Mouse (Mus musculus) hindbrain, embryonic 12.5 days (tissue): ENCODE measurements around the gene Ankzf1. TPM values are rescaled to one million over a fixed set of nuclear protein-coding genes. Genes with fewer than 3 reads are reported as not detected.
A peak's percentile ranks its signal among the peaks of the same experiment; 100 is the strongest.

Source experiments
- ATAC-seq: fragments of 200-750 bp; cut with Nextera tagmentation; 2 replicates; pipeline ENCODE4 v1.8.0; 2017; ENCODE audit warnings: moderate TSS enrichment; ENCODE audit not compliant: low FRiP score
- H3K27ac ChIP-seq: fragments of 300-500 bp; sonication (generic); 2 replicates; pipeline ENCODE4 v1.5.1; 2016; ENCODE audit warnings: mild to moderate bottlenecking
- H3K27me3 ChIP-seq: fragments of 300-500 bp; sonication (generic); 2 replicates; pipeline ENCODE4 v1.6.1; 2016; ENCODE audit warnings: mild to moderate bottlenecking
- H3K36me3 ChIP-seq: fragments of 300-500 bp; sonication (generic); 2 replicates; pipeline ENCODE4 v1.6.1; 2016; ENCODE audit warnings: mild to moderate bottlenecking
- H3K4me1 ChIP-seq: fragments of 300-500 bp; sonication (generic); 2 replicates; pipeline ENCODE4 v1.6.1; 2016
- H3K4me2 ChIP-seq: fragments of 300-500 bp; sonication (generic); replicated peaks from 2 replicates; pipeline ENCODE4 v1.6.1; 2016; ENCODE audit warnings: mild to moderate bottlenecking
- H3K4me3 ChIP-seq: fragments of 300-500 bp; sonication (generic); 2 replicates; pipeline ENCODE4 v1.5.1; 2016; ENCODE audit warnings: mild to moderate bottlenecking
- H3K9ac ChIP-seq: fragments of 300-500 bp; sonication (generic); 2 replicates; pipeline ENCODE4 v1.6.1; 2016; ENCODE audit warnings: mild to moderate bottlenecking, moderate library complexity
- H3K9me3 ChIP-seq: fragments of 300-500 bp; sonication (generic); replicated peaks from 2 replicates; pipeline ENCODE4 v1.6.1; 2016; ENCODE audit warnings: mild to moderate bottlenecking
- WGBS: fragments of 180-500 bp; shearing (Covaris S2); methylation state at CpG from one replicate; pipeline ENCODE4 v1.1.7; 2016; 5-methylcytosine and 5-hydroxymethylcytosine counted together
- polyA plus RNA-seq: library from polyadenylated mRNA; unstranded; fragments of >200 nt; fragmentation: Nextera tagmentation; extraction: Ambion mirVana; gene quantifications from 2 replicates; pipeline ENCODE4 v1.2.1, GENCODE M21; 2016

Ankzf1 gene
- polyA plus RNA-seq, 1 experiment from 2014 or later = 25.6 TPM

DNA sequence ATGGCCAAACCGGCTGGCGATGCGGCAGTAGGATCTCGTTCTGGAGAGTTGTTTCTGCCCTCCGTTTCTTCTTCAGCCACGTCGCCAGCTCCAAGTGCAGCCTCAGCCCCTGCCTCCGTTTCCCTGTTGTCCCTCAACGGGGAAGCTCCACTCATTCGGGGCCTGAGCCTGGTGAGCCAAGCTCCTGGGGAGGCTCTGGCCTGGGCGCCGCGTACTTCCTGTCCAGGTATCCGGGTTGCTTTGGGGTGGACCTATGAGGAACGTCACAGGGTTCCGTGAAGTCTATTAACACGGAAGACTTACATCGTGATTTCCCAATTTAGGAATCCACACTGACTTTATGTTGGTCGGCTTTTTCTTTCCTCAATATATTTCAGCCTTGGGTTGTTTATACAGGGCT is 501 bp downstream of the Ankzf1 start:
- peak overlapping the region; percentile 89 for H3K4me2 ChIP-seq
- peaks cover 30% of the 10 kb centered on the region for H3K36me3 ChIP-seq
- no peaks in the 10 kb centered on the region for H3K27me3 ChIP-seq
- WGBS = 1% methylated on average over 19 of the region's 19 CpGs
- H3K9me3 ChIP-seq = no peaks in the 10 kb centered on the region
- peaks cover 24% of the 10 kb centered on the region for H3K4me1 ChIP-seq
- H3K9ac ChIP-seq = peak overlapping the region; percentile 82
- H3K4me3 ChIP-seq = peak overlapping the region; percentile 75
- 0 out of 2 replicates have a peak, but pooled peaks have one; percentile 12 for ATAC-seq
- H3K27ac ChIP-seq = peak overlapping the region; percentile 89

DNA sequence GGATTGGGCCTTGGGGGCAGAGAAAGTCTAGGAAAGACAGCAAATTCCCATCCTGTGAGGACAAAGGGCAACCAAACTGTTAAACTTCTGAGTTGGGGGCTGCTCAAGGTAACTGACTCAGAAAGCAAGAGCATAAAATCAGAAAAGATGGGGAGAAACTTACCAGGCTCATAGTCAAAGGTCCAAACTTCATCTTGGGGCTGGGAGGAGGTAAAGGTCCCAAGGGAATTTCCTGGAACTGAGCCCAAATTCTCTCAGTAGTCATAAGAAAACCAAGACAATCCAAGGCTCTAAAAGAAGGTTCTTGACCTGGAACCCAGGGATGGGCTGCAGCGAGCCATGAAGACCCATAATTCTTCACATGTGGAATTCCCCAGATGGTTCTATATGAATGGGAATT is 9.3 kb downstream of the Ankzf1 start:
- Histone ChIP-seq H3K4me1 (no peaks in the 10 kb centered on the region), H3K27ac (no peak overlapping the region), H3K9ac (no peak overlapping the region), H3K9me3 (no peaks in the 10 kb centered on the region), H3K36me3 (peaks cover 46% of the 10 kb centered on the region), H3K27me3 (no peaks in the 10 kb centered on the region), H3K4me3 (no peak overlapping the region), H3K4me2 (no peak overlapping the region)
- ATAC-seq = no peak
- 85% methylated on average over 1 of the region's 1 CpGs for WGBS

DNA sequence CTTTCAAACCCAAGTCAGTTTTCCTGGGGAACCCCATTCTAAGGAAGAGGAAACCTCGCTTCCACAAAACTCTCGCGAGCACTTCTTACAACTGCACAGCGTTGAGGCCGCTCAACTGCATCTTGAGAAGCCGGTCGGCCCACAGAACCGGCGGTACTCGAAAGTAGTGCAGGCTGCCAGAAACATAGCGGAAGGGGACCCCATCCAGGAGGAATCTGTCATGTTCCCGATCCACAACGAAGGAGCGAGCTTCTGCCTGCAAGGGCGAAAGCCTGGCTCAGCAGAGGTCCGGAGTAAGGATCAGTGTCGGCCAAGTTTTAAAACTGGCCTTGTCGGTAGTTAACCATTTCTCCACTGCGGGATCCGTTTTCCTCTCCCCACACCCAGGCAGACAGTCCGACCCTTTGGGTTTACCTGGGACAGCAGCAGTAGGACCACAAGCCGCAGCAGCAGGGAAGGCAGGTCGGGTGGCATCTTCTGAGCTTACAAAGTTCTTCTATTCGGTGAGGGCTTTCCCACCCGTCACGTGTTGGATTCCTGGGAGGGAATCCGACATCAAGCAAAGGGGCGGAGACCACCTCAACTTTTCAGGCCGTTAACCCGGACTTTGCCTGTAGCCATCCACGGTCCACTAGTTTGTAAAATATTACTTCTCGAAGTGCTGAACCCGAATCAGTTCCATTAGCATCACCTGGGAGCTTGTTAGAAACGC is 17.2 kb downstream of the Ankzf1 start:
- 14% methylated on average over 34 of the region's 34 CpGs for WGBS
- ATAC-seq = no peak
- Histone ChIP-seq H3K36me3 (peaks cover 23% of the 10 kb centered on the region), H3K27ac (no peak overlapping the region), H3K9ac (peak overlapping the region; percentile 44), H3K9me3 (no peaks in the 10 kb centered on the region), H3K27me3 (peaks cover 10% of the 10 kb centered on the region), H3K4me3 (peak overlapping the region; percentile 25), H3K4me1 (peaks cover 36% of the 10 kb centered on the region), H3K4me2 (peak overlapping the region; percentile 86)

GRCm38 (mm10) chr1:75210136-75211087 is 18.5 kb downstream of the Ankzf1 start, which contains the start of the genes Glb1l and Stk16:
Gene Glb1l (minus strand): TSS chr1:75210813.
Gene Stk16 (plus strand): TSS chr1:75210838.
- Histone ChIP-seq H3K27me3 (peaks cover 10% of the 10 kb centered on the region), H3K4me3 (peak within 1 kb of the TSS; percentile 77), H3K4me2 (peak within 1 kb of the TSS; percentile 86), H3K4me1 (peaks cover 36% of the 10 kb centered on the region), H3K36me3 (peaks cover 36% of the 10 kb centered on the region), H3K27ac (no peak within 1 kb of the TSS), H3K9me3 (no peaks in the 10 kb centered on the region), H3K9ac (peak within 1 kb of the TSS; percentile 92)
- WGBS = 6% methylated on average over 42 of the region's 42 CpGs
- ATAC-seq = peak; percentile 91

DNA sequence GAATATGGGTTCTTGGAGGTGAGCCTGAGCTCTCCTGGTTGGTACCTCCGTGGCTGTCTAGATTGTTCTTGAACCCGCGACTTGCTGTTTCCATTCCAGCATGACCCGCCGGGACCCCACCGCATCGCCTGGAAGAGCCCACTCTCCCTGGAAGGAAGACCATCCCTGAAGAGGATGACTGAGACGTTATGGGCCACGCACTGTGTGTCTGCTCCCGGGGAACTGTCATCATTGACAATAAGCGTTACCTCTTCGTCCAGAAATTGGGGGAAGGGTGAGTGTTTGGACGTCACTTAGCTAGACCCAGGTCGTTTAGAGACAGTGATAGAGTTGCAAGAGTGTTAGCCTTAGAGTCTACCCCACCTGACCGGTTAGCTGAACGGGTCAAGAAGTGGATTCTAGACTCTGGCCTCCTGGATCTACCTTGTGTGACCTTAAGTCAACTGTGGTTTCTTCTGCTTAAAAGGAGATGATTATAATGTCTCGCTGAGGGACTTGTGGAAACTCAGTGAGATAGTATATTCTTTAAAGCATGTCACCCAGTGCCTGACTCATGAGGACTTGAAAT is 19.3 kb downstream of the Ankzf1 start:
- H3K27ac ChIP-seq = no peak overlapping the region
- no peaks in the 10 kb centered on the region for H3K9me3 ChIP-seq
- peak overlapping the region; percentile 77 for H3K4me3 ChIP-seq
- 12% methylated on average over 17 of the region's 17 CpGs for WGBS
- H3K36me3 ChIP-seq = peaks cover 37% of the 10 kb centered on the region
- peak overlapping the region; percentile 86 for H3K4me2 ChIP-seq
- peaks cover 36% of the 10 kb centered on the region for H3K4me1 ChIP-seq
- H3K9ac ChIP-seq = peak overlapping the region; percentile 92
- ATAC-seq = peak; percentile 27; the same call in 1 of the 2 replicates
- H3K27me3 ChIP-seq = peaks cover 18% of the 10 kb centered on the region

DNA sequence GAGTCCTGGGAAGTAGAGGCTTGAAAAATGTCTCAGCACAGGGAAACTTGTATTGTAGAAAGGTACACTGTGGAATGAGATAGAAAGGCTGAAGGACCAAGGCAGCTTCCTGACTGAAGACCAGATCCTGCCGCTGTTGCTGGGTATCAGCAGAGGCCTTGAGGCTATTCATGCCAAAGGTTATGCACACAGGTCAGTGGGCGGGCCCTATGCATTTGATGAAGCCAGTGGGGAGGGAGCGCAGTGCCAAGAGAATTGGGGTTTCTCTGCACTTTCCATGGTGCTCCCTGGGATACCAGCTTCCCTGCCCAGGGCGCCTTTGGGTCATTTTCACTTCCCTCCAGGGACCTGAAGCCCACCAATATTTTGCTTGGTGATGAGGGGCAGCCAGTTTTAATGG is 20.6 kb downstream of the Ankzf1 start:
- 82% methylated on average over 4 of the region's 4 CpGs for WGBS
- ATAC-seq = no peak
- 0 out of 2 replicates have a peak overlapping the region, but pooled peaks have one; percentile 86 for H3K4me2 ChIP-seq

DNA sequence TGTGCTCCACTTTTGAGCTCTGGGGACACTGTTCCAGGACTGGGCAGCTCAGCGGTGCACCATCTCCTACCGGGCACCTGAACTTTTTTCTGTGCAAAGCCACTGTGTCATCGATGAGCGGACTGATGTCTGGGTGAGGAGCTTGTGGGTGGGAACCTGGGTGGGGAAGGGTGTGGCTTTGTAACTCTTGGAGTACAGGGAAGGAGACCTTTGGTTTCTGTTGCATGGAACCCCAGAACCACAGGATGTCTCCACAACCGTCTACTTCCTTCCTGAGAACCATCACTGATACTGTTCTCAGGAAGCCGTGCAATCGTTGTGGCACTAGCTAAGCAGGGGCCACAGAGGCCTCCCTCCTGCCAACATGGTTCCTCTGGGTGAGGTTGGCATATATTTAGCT is 21.1 kb downstream of the Ankzf1 start:
- Histone ChIP-seq H3K27ac (no peak overlapping the region), H3K36me3 (peaks cover 37% of the 10 kb centered on the region), H3K9me3 (no peaks in the 10 kb centered on the region), H3K4me1 (peaks cover 36% of the 10 kb centered on the region), H3K9ac (no peak overlapping the region), H3K27me3 (peaks cover 37% of the 10 kb centered on the region), H3K4me3 (no peak overlapping the region), H3K4me2 (no peak overlapping the region)
- WGBS = 97% methylated on average over 7 of the region's 7 CpGs
- ATAC-seq = no peak

More for the DNA sequence above, 20.6 kb downstream of the Ankzf1 start:
- H3K9ac ChIP-seq = no peak overlapping the region
- H3K4me1 ChIP-seq = peaks cover 36% of the 10 kb centered on the region
- no peak overlapping the region for H3K27ac ChIP-seq
- H3K4me3 ChIP-seq = no peak overlapping the region
- no peaks in the 10 kb centered on the region for H3K9me3 ChIP-seq
- H3K27me3 ChIP-seq = peaks cover 32% of the 10 kb centered on the region
- H3K36me3 ChIP-seq = peaks cover 37% of the 10 kb centered on the region

GRCm38 (mm10) chr1:75214442-75214841 is 22.5 kb downstream of the Ankzf1 start:
- WGBS = 61% methylated on average over 2 of the region's 2 CpGs
- Histone ChIP-seq H3K4me3 (no peak overlapping the region), H3K27ac (no peak overlapping the region), H3K27me3 (peaks cover 42% of the 10 kb centered on the region), H3K36me3 (peaks cover 37% of the 10 kb centered on the region), H3K9me3 (no peaks in the 10 kb centered on the region), H3K4me2 (no peak overlapping the region), H3K4me1 (peaks cover 37% of the 10 kb centered on the region), H3K9ac (no peak overlapping the region)
- no peak for ATAC-seq

DNA sequence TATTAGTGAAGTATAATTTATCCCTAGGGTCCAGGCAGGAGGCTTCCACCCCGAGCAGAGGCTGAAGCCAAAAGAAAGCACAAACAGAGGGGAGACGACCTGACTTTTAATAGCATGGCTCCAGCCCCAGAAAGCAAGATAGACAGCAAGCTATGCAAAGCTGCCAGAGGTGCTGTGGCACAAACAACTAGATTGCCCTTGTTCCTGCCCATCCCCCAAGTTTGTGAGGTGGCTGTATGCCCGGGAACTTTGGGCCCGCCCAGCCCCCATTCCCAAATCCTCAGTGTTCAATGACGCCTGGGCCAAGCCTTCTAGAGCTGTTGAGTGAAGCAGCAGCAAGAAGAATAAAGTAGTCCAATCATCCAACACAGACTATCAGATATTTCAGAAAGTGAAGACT is 22.9 kb downstream of the Ankzf1 start:
- ATAC-seq = no peak
- Histone ChIP-seq H3K4me2 (no peak overlapping the region), H3K27ac (no peak overlapping the region), H3K9ac (no peak overlapping the region), H3K9me3 (no peaks in the 10 kb centered on the region), H3K27me3 (peaks cover 44% of the 10 kb centered on the region), H3K36me3 (peaks cover 37% of the 10 kb centered on the region), H3K4me3 (no peak overlapping the region), H3K4me1 (peaks cover 37% of the 10 kb centered on the region)
- WGBS = 75% methylated on average over 5 of the region's 5 CpGs

- Histone ChIP-seq H3K9me3 (no peaks in the 10 kb centered on the region), H3K27ac (no peak overlapping the region), H3K36me3 (peaks cover 37% of the 10 kb centered on the region), H3K4me3 (no peak overlapping the region), H3K4me1 (peaks cover 33% of the 10 kb centered on the region), H3K9ac (no peak overlapping the region), H3K4me2 (no peak overlapping the region), H3K27me3 (peaks cover 53% of the 10 kb centered on the region)
- no peak for ATAC-seq
- 95% methylated on average over 9 of the region's 9 CpGs for WGBS
Observed at GRCm38 (mm10) chr1:75215785-75216184, 23.8 kb downstream of the Ankzf1 start.

DNA sequence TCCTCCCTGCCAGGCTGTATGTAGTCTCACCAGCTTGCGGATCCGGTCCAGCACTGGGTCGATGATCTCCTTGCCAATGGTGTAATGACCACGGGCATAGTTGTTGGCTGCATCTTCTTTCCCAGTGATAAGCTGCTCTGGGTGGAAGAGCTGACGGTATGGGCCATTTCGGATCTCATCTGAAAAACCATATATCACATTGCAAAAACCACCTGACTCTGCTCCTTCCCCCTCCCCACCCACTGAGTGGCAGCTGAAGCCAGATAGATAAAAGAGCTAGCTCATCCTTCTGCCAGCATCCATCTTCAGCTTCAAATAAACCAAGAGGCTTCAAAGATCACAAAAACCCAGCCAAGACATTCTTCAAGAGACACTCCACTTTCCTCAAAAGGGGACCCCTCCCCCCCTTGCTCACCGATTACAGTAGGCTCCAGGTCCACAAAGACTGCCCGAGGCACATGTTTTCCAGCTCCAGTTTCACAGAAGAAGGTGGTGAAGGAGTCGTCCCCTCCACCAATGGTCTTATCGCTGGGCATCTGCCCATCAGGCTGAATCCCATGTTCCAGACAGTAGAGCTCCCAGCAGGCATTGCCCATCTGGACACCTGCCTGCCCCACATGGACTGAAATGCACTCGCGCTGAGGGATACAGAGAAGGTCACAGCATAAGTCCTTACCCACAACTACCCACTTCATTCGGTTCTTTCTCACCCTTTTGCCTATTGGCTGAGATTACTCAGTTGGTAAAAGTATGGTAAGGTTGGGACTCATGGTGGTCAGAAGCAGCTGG is 25.0 kb downstream of the Ankzf1 start:
- Histone ChIP-seq H3K9me3 (no peaks in the 10 kb centered on the region), H3K27me3 (peaks cover 66% of the 10 kb centered on the region), H3K4me3 (no peak overlapping the region), H3K27ac (no peak overlapping the region), H3K4me1 (peaks cover 24% of the 10 kb centered on the region), H3K4me2 (no peak overlapping the region), H3K36me3 (peaks cover 34% of the 10 kb centered on the region), H3K9ac (no peak overlapping the region)
- ATAC-seq = no peak
- 79% methylated on average over 13 of the region's 13 CpGs for WGBS
